Mouse (Mus musculus) mouse embryonic stem cell (cell line): ENCODE measurements around the gene Hhip.
"Not testable (repeated sequence)": the region's sequence is repeated elsewhere in the genome, so short reads cannot be mapped to it uniquely, and the experiment has no call there.

ENCODE experiments used
- in situ Hi-C, 2 experiments: fragments of 300-500 bp; cut with MboI; formaldehyde crosslinking; loops; 1 replicate in 1 of 2; 3 replicates in 1 of 2; pipeline ENCODE4 v1.14.3; 2019 to 2020; ENCODE audit warnings: low sequenced_read_pairs in 2 of 2, low pct_unique_long_range_greater_than_20kb in 1 of 2, mixed read lengths in 1 of 2; ENCODE audit not compliant: unreplicated experiment in 1 of 2

Gene Hhip

GRCm38 (mm10) chr8:80002313-80002712 is 55.5 kb downstream of the Hhip start:
- in situ Hi-C loops = no loop called here

GRCm38 (mm10) chr8:79995075-79995474 is 62.7 kb downstream of the Hhip start:
- in situ Hi-C loops = no loop called here

DNA sequence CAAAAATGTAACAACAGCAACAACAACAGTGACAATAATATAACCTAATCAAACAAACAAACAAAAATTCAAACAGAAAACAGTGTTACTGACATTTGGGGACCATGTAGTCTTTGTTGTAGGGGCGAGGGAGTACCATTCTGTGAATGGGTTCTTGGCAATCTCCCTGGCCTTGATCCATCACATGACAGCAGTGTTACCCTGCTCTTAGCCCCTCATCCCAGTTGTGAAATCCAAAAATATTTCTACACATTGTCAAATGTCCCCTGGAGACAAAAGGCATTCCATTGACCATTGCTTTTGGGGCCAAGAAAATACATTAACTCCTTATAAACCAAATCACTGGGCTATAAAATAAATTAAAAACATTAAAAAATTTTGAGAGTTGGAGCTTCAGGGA is 64.3 kb downstream of the Hhip start:
- in situ Hi-C loops = no loop called here

GRCm38 (mm10) chr8:79992121-79992848 is 65.5 kb downstream of the Hhip start:
- in situ Hi-C loops = no loop called here

DNA sequence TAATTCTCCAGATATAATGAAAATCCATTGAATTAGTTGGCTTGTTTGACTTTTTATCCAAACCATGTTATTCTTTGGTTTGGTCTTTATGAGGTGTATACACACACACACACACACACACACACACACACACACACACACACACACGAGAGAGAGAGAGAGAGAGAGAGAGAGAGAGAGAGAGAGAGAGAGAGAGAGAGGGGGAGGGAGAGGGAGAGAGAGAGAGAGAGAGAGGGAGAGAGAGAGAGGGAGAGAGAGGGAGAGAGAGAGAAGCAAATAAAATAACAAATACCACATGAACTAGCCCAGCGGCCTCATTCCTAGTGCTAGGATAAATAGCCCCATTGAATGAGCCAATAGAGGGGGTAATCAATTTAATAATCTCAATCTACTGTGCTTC is 66.4 kb downstream of the Hhip start:
- in situ Hi-C loops = not testable (repeated sequence)

DNA sequence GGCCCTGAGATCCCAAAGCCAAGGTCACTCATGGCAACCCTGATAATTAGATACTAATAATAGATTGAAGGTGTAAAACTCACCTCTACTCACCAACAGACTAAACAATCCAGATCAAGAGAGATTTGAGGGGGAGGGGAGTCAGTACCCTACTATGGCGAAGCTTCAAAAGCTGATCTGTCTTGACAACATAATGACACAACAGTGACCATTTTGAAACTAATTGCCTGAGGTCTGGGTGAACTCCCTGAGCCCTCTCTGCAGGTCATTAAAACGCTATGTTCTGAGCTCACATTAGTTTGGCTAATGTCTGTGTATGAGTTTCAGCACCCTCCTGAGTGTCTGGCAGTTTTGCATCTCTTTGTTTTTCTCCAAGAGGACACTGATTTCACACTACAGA is 72.9 kb downstream of the Hhip start:
- in situ Hi-C loops = no loop called here

DNA sequence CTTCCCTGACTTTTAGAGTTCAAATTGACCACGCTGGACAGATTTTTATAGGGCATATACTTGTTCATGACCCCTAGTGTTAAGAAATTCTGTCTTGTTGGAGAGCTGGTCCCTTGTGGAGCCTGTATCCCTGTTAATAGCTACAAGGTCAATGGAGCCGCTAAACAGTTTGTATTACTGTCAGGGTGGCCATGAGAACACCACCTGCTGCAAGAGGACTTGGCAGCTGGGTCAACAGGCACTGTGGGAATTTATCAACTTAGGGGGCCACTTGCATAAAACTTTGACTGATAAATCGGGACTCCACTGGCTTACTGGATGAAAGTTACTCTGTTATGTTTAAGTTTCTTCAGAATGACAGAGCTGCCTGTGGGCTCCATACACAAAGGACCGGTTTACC is 75.7 kb downstream of the Hhip start:
- in situ Hi-C loops = no loop called here

DNA sequence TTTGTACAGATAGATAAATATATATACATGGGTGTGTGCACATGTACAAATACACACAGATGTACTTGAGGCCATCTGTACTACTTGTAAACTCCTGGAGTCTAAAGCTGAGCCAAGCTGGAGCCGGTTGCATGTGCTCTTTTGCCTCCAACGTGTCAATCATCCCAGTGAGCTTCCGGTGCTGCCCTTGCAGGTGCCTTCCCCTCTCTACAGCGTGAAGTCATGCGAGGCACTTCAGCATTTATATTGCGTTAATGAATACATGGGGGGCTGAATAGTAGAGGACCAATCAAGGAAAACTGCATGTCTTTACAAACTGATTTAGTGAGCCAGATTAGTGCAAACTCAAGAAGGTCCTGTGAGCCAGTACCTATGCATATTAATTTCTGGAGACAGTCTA is 91.6 kb downstream of the Hhip start:
- in situ Hi-C loops = no loop called here

DNA sequence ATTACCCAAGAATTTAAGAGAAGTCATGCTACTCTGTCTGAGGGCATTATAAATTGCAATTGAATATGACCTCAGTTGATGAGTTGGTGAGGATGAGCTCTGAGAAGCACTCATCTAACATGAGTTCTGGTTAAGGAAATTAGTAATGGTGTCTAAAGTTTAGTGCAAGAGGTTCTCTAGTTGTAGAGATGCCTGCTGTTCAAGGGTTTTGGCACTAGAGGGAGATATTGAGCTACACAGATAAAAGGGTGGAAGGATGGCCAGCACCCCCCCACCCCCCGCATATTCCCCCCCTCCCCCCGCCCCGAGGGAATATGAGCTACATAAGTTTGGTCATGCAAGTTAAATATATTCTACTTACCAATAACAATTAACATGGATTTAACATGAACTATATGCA is 104.9 kb downstream of the Hhip start:
- in situ Hi-C loops = no loop called here

- in situ Hi-C loops = no loop called here
Observed at GRCm38 (mm10) chr8:79950376-79950775, 107.4 kb downstream of the Hhip start.

DNA sequence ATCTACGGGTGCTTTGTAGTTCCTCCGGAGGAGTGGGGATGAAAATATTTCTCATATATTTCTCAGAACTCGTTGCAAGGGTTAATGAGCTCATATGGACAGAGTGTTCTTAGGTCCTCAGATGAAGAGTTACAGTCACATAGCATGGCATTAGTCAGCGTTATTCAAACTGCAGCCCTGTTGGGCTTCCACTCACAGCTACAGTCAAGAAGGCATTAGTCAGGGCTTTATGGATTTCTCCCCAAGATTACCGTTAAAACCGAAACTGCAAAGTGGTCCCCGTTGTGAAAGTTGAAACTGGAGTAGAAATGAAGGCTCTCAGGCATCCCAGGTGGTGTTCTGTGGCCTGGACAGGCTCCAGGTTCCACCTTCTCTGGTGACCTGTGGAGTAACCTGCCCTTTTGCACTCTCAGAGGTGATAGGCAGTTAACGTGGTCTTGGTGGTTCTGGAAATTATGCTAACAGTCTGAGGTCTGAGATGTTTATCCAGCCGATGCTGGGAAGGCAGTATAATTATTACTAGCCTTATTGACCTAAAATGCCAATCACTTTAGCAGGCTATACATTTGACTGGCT is 112.2 kb downstream of the Hhip start:
- in situ Hi-C loops = loop anchor here (25.0 kb wide), 1 partner anchor 208 kb away; no protein-coding TSS in a partner anchor

DNA sequence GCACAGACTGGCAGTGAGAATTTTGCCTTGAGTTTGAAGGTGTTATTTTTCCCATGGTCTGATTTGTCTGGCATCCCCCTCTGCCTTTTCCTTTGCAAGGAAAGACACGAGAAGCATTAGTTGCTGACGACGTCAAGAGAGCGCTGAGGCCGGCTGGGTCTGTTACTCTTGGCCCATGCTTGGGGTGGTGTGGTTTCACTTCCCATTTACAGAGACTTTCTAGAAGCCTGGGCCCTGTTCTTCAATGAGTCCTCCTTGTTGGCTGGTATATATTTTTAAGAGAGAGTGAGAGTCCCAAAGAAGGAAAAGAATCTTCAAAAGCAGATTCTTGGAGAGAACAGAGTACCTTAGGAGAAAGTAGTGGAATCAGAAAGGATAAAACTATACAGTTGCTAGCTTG is 116.7 kb downstream of the Hhip start:
- in situ Hi-C loops = loop anchor here (25.0 kb wide), 1 partner anchor 204 kb away; no protein-coding TSS in a partner anchor

GRCm38 (mm10) chr8:79936856-79937445 is 120.9 kb downstream of the Hhip start:
- in situ Hi-C loops = loop anchor here (25.0 kb wide), 1 partner anchor 200 kb away; no protein-coding TSS in a partner anchor

GRCm38 (mm10) chr8:79935793-79936192 is 122.0 kb downstream of the Hhip start:
- in situ Hi-C loops = loop anchor here (25.0 kb wide), 1 partner anchor 198 kb away; no protein-coding TSS in a partner anchor

DNA sequence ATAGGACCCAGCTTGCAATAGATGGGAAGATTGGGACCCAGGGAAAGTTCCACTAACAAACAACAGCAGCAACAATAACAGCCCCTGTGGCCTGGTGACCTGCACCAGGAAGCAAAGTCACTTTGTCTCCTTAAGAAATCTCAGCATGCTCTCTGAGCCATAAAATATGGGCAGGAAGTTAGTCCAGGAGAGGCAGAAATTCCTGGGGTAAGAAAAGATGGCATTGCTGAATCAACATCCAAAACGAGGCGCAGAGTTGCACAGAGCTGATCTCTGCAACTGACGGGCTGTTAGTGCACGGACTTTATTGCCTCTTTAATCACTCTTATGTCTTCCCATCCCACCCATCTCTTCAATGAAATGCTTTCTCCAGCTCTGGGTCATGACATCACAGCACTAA is 128.6 kb downstream of the Hhip start:
- in situ Hi-C loops = loop anchor here (25.0 kb wide), 1 partner anchor 192 kb away; no protein-coding TSS in a partner anchor

- in situ Hi-C loops = no loop called here
Observed at GRCm38 (mm10) chr8:79917211-79917610, 140.6 kb downstream of the Hhip start.
